Mouse (Mus musculus): ENCODE results near the gene Mta2. TPM values are rescaled to one million over a fixed set of nuclear protein-coding genes. Genes with fewer than 3 reads are reported as not detected.
A peak's percentile ranks its signal among the peaks of the same experiment; 100 is the strongest.

The Mta2 gene
- total and polyA plus RNA-seq, 2 experiments from 2014 or later: 64.3 to 77.9 TPM

DNA sequence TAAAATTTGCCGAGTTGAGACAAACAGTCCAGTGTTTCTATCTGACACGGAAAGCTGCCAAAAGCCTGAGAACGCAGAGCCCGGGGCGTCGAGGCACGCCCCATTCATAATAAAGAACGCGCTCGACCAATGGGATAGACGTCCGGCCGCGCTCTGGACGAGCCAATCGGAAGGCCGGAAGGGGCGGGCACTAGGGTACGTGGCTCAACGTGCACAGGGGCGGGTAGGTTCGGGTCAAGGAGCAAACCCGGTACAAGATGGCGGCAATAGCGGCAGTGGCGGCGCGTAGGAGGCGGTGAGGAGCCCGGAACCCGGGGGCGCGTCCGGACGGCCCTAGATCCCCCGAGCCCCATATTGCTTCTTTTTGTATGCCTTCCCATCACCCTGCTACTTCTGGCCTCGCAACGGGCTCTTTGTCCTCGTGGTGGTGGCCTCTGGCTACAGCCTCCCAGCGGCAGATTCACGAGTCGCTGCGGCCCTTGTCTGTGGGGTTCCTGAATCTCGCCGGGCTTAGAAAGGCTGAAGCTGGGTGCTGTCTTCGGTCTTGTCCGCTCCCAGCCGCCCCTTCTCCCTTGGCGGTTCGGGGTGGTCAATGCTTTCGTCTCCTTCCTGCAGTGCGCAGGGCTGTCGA lies 43.7 kb upstream of the Mta2 start, which contains the start of gene Ganab:
TSS of gene Ganab (plus strand) at position 207 of the 631 bp plus-strand sequence.
- H3K27ac ChIP-seq (ENCODE audit: low read depth, low read length): peak within 1 kb of the TSS; percentile 91
- H3K36me3 ChIP-seq (ENCODE audit: insufficient read depth, low read length): peaks cover 5% of the 10 kb centered on the region; the same call in 1 of the 2 replicates
- no peaks in the 10 kb centered on the region for H3K9me3 ChIP-seq (ENCODE audit: low read length)
- DNase-seq (ENCODE audit: low spot score): peak; percentile 98
- no peaks in the 10 kb centered on the region for H3K27me3 ChIP-seq (ENCODE audit: insufficient read depth, low read length)
- H3K4me2 ChIP-seq (ENCODE audit: low read depth, low read length, poor library complexity, severe bottlenecking): peak within 1 kb of the TSS; percentile 79
- peak within 1 kb of the TSS; percentile 85 for H3K4me3 ChIP-seq (ENCODE audit: low read depth, low read length)
- peak; percentile 45 for TF ChIP-seq CTCF (IDR thresholded peaks at IDR 0.05)
- ATAC-seq (ENCODE audit: low FRiP score): peak; percentile 99
- H3K4me1 ChIP-seq (ENCODE audit: insufficient read depth, low read length): peaks cover 6% of the 10 kb centered on the region
- peak within 1 kb of the TSS; percentile 84 for H3K9ac ChIP-seq (replicated peaks; ENCODE audit: low read length, poor library complexity, severe bottlenecking)
- under 1% methylated on average over 51 of the region's 53 CpGs for WGBS

DNA sequence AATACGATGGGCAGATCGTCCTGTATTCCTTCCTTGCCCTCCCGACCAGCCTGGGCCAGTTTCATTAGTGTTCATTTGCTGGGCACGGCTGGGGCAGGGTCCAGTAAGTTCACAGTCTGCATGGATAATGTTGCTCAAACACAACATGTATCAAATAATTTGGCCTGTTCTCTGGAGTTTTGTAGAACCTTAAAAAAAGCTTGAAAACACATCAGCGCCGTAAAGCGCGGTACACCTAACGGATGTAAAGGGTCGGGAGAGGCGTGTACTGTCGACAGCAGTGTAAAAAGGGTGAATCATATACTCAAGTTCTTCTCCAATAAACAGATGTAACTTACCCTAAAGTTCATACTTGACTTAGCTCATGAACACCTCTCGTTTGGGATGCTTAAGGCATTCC lies 43.1 kb upstream of the Mta2 start:
- Histone ChIP-seq H3K9me3 (ENCODE audit: low read length) (no peaks in the 10 kb centered on the region), H3K4me2 (ENCODE audit: low read depth, low read length, poor library complexity, severe bottlenecking) (peak overlapping the region; percentile 79), H3K36me3 (ENCODE audit: insufficient read depth, low read length) (peaks cover 8% of the 10 kb centered on the region), H3K4me1 (ENCODE audit: insufficient read depth, low read length) (peaks cover 6% of the 10 kb centered on the region), H3K27me3 (ENCODE audit: insufficient read depth, low read length) (no peaks in the 10 kb centered on the region), H3K9ac (replicated peaks; ENCODE audit: low read length, poor library complexity, severe bottlenecking) (peak overlapping the region; percentile 84), H3K4me3 (ENCODE audit: low read depth, low read length) (peak overlapping the region; percentile 85), H3K27ac (ENCODE audit: low read depth, low read length) (peak overlapping the region; percentile 91)
- no peak for TF ChIP-seq CTCF (IDR thresholded peaks at IDR 0.05)
- WGBS: 19% methylated on average over 13 of the region's 13 CpGs
- DNase-seq (ENCODE audit: low spot score) (no peak), ATAC-seq (ENCODE audit: low FRiP score) (no peak)

DNA sequence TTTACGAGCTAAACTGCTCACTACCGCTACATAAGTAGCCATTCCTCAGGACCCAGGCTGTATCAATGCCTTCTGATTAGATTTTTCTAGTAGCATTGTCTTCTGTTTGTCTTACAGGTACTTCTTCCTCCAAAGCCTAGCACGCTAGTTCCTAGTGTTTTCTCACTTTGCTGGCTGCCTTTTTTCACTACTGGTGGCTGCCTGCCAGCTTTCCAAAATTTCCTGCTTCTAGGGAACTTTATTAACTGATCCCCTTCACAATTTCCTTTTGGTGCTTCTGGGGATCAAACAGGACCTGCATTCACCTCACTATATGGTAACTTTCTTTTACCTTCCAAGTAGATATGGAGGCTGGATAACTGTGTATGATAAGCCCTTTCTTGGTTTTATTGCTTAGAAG lies 42.6 kb upstream of the Mta2 start:
- no peak overlapping the region; the same call in 1 of the 2 replicates for H3K9ac ChIP-seq (replicated peaks; ENCODE audit: low read length, poor library complexity, severe bottlenecking)
- peaks cover 6% of the 10 kb centered on the region for H3K4me1 ChIP-seq (ENCODE audit: insufficient read depth, low read length)
- H3K4me2 ChIP-seq (ENCODE audit: low read depth, low read length, poor library complexity, severe bottlenecking): peak overlapping the region; percentile 79
- peaks cover 13% of the 10 kb centered on the region for H3K36me3 ChIP-seq (ENCODE audit: insufficient read depth, low read length)
- no peaks in the 10 kb centered on the region for H3K27me3 ChIP-seq (ENCODE audit: insufficient read depth, low read length)
- DNase-seq (ENCODE audit: low spot score) (no peak), ATAC-seq (ENCODE audit: low FRiP score) (no peak)
- H3K27ac ChIP-seq (ENCODE audit: low read depth, low read length): no peak overlapping the region
- WGBS: 58% methylated on average over 3 of the region's 3 CpGs
- TF ChIP-seq CTCF (IDR thresholded peaks at IDR 0.05): no peak
- peak overlapping the region; percentile 85 for H3K4me3 ChIP-seq (ENCODE audit: low read depth, low read length)
- no peaks in the 10 kb centered on the region for H3K9me3 ChIP-seq (ENCODE audit: low read length)

DNA sequence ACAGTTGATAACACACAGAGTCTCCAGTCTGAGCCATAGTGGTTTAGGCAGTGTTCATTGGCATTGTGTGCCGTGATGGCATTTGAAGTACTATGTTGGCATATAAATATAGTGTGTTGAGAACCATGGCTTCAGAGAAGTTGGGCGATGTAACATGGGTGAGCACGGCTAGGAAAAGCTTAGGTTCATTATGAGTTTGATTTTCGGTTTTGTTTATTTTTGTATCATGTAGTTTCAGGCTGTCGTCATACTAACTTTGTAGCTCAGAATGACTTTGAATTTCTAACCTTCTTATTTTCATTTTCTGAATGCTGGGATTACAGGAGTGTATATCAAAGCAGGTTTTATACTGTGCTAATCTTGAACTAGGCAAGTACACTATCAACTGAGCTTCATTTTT lies 38.3 kb upstream of the Mta2 start:
- no peak overlapping the region for H3K9ac ChIP-seq (replicated peaks; ENCODE audit: low read length, poor library complexity, severe bottlenecking)
- ATAC-seq (ENCODE audit: low FRiP score): no peak
- H3K27ac ChIP-seq (ENCODE audit: low read depth, low read length): no peak overlapping the region
- WGBS: 94% methylated on average over 5 of the region's 5 CpGs
- TF ChIP-seq CTCF (IDR thresholded peaks at IDR 0.05): no peak
- no peak overlapping the region for H3K4me2 ChIP-seq (ENCODE audit: low read depth, low read length, poor library complexity, severe bottlenecking)
- H3K9me3 ChIP-seq (ENCODE audit: low read length): no peaks in the 10 kb centered on the region
- H3K4me3 ChIP-seq (ENCODE audit: low read depth, low read length): no peak overlapping the region
- no peak for DNase-seq (ENCODE audit: low spot score)
- no peaks in the 10 kb centered on the region; the same call in 1 of the 2 replicates for H3K4me1 ChIP-seq (ENCODE audit: insufficient read depth, low read length)
- H3K27me3 ChIP-seq (ENCODE audit: insufficient read depth, low read length): no peaks in the 10 kb centered on the region
- H3K36me3 ChIP-seq (ENCODE audit: insufficient read depth, low read length): peaks cover 44% of the 10 kb centered on the region

DNA sequence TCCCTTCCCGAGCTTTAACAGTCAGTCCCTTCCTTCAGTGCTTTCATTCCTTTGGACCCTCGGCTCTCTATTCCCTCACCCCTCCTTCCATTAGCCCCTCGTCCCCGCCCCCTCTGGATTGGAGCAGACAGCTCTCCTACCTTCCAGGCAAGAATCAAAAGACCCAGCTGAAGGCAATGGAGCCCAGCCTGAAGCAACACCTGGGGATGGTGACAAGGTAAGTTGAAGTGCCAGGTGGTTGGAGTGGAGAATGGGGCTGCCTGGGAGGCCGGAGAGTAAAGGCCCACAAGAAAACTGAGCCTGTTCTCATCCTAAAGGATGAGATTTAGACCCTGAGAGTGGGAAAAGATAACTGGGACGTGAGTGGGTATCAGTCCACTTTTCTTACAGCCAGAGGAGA lies 33.1 kb upstream of the Mta2 start:
- Histone ChIP-seq H3K27ac (ENCODE audit: low read depth, low read length) (no peak overlapping the region), H3K4me1 (ENCODE audit: insufficient read depth, low read length) (no peaks in the 10 kb centered on the region), H3K4me3 (ENCODE audit: low read depth, low read length) (no peak overlapping the region), H3K36me3 (ENCODE audit: insufficient read depth, low read length) (peaks cover 87% of the 10 kb centered on the region), H3K4me2 (ENCODE audit: low read depth, low read length, poor library complexity, severe bottlenecking) (no peak overlapping the region), H3K27me3 (ENCODE audit: insufficient read depth, low read length) (no peaks in the 10 kb centered on the region), H3K9ac (replicated peaks; ENCODE audit: low read length, poor library complexity, severe bottlenecking) (no peak overlapping the region), H3K9me3 (ENCODE audit: low read length) (no peaks in the 10 kb centered on the region)
- TF ChIP-seq CTCF (IDR thresholded peaks at IDR 0.05): no peak
- DNase-seq (ENCODE audit: low spot score) (no peak), ATAC-seq (ENCODE audit: low FRiP score) (no peak)
- 91% methylated on average over 6 of the region's 6 CpGs for WGBS

DNA sequence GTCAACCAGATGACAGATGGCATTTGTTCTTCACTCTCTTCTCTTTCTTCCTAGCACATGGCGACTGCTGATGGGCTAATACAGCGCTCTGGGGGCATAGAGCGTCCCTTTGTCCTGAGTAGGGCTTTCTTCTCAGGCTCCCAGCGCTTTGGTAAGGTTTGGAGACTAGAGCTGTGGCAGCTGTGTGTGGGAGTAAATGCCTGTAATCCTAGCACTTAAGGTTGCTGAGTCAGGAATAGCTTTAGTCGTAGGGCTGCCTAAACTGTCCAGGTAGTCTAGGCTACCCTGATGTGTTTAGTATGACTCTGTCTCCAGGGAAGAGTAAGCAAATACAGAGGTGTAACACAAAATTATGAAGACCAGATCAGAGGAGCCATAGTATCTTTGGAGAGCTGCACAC lies 29.9 kb upstream of the Mta2 start:
- H3K27ac ChIP-seq (ENCODE audit: low read depth, low read length): no peak overlapping the region
- DNase-seq (ENCODE audit: low spot score) (no peak), ATAC-seq (ENCODE audit: low FRiP score) (no peak)
- no peaks in the 10 kb centered on the region for H3K9me3 ChIP-seq (ENCODE audit: low read length)
- H3K36me3 ChIP-seq (ENCODE audit: insufficient read depth, low read length): peaks cover 90% of the 10 kb centered on the region
- no peaks in the 10 kb centered on the region for H3K27me3 ChIP-seq (ENCODE audit: insufficient read depth, low read length)
- TF ChIP-seq CTCF (IDR thresholded peaks at IDR 0.05): no peak
- 89% methylated on average over 5 of the region's 5 CpGs for WGBS
- H3K9ac ChIP-seq (replicated peaks; ENCODE audit: low read length, poor library complexity, severe bottlenecking): no peak overlapping the region
- no peak overlapping the region for H3K4me3 ChIP-seq (ENCODE audit: low read depth, low read length)
- H3K4me1 ChIP-seq (ENCODE audit: insufficient read depth, low read length): no peaks in the 10 kb centered on the region
- no peak overlapping the region for H3K4me2 ChIP-seq (ENCODE audit: low read depth, low read length, poor library complexity, severe bottlenecking)
